ENCODE assay signal across 12 mouse cellular contexts in the genomic region with DNA sequence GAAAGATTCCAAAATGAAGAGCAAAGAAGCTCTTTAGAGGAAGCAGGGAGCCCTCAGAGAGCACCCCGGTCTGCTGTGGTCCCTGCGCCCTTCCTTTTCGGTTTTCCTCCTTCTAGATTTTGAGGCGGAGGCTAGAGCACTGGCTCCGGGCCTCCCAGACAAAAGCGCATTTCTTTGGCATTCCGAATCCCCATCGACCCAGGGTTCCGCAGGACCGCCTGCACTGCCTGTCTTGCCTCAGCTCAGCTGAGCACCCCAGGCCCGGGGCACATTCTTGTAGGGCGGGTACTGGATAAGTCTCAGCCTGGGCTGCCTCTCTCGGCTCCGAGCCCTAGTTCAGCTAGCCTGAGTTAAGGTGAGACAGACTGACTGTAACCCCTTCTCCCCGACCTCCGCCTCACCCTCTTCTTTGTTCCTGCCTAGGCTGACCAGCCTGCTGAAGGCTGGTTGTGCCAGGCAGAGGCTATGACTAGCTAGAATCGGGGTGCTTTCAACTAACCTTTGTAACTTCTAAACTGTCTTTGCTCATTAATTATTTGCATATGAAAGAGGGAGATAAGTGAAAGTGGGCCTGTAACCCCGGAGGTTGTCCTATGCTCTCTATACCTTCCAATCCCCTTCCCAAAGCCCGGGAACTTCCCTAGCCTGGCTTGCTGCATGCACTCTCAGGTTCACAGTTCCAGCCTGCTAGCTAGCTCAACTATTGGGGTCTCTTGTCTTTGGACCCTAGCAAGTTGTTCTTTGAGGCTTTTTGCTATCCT. TPM values are rescaled to one million over a fixed set of nuclear protein-coding genes. Genes with fewer than 3 reads are reported as not detected.
DNase-seq lines count a peak whose midpoint lies in the region; ATAC-seq and TF ChIP-seq lines count a peak whose summit lies in the region.
"Had no signal": no experiment of that assay in that cellular context is flagged by ENCODE, and none has a peak within 500 bp of the region (broad histone marks: within the 10 kb centered on the region; RNA-seq: fewer than 3 reads in every experiment).

No protein-coding gene starts in this region.

- ATAC-seq in embryonic facial prominence, embryonic 13.5 days (ENCODE audit: insufficient number of reproducible peaks, insufficient read depth, low FRiP score, low TSS enrichment, low read depth): no peak
- ATAC-seq in lung, embryonic 14.5 days (ENCODE audit: insufficient read depth): no peak
- ATAC-seq in intestine, embryonic 14.5 days (replicated peaks; ENCODE audit: low FRiP score, low TSS enrichment, low read depth): no peak
- no peak for ATAC-seq in stomach, embryonic 16.5 days (ENCODE audit: insufficient read depth, low FRiP score)
- ATAC-seq in lung, postnatal 0 days: no peak

- no peaks in the 10 kb centered on the region for H3K36me3 ChIP-seq in embryonic facial prominence, embryonic 13.5 days
- no peaks in the 10 kb centered on the region for H3K36me3 ChIP-seq in embryonic facial prominence, embryonic 10.5 days (replicated peaks)
- H3K36me3 ChIP-seq in lung, embryonic 14.5 days (ENCODE audit: insufficient read depth): no peaks in the 10 kb centered on the region
- H3K36me3 ChIP-seq in intestine, embryonic 14.5 days (ENCODE audit: control insufficient read depth, insufficient read depth, low read length): no peaks in the 10 kb centered on the region
- H3K36me3 ChIP-seq in stomach, embryonic 16.5 days (ENCODE audit: control insufficient read depth, insufficient read depth, low read length): no peaks in the 10 kb centered on the region
- no peaks in the 10 kb centered on the region for H3K36me3 ChIP-seq in lung, postnatal 0 days (ENCODE audit: insufficient read depth, low read length)
- H3K36me3 ChIP-seq: forebrain, embryonic 10.5 days; heart, embryonic 15.5 days had no signal

- H3K9ac ChIP-seq in embryonic facial prominence, embryonic 13.5 days: no peak overlapping the region
- peak overlapping the region; percentile 36; the same call in 1 of the 2 replicates for H3K9ac ChIP-seq in lung, embryonic 14.5 days
- H3K9ac ChIP-seq in intestine, embryonic 14.5 days (ENCODE audit: low read length): peak overlapping the region; percentile 75
- H3K9ac ChIP-seq in stomach, embryonic 16.5 days (ENCODE audit: low read length): peak overlapping the region; percentile 84
- H3K9ac ChIP-seq in lung, postnatal 0 days (replicated peaks; ENCODE audit: low read depth): no peak overlapping the region
- H3K9ac ChIP-seq: heart, embryonic 15.5 days had no signal

- peaks cover 99% of the 10 kb centered on the region for H3K27me3 ChIP-seq in embryonic facial prominence, embryonic 13.5 days
- peaks cover 100% of the 10 kb centered on the region for H3K27me3 ChIP-seq in embryonic facial prominence, embryonic 10.5 days (replicated peaks; ENCODE audit: low read depth, poor library complexity, severe bottlenecking)
- H3K27me3 ChIP-seq in lung, embryonic 14.5 days (ENCODE audit: insufficient read depth, low read length): peaks cover 97% of the 10 kb centered on the region
- peaks cover 86% of the 10 kb centered on the region for H3K27me3 ChIP-seq in intestine, embryonic 14.5 days (replicated peaks; ENCODE audit: control insufficient read depth, insufficient read depth, low read length)
- H3K27me3 ChIP-seq in stomach, embryonic 16.5 days (ENCODE audit: control insufficient read depth, insufficient read depth, low read length): peaks cover 53% of the 10 kb centered on the region
- peaks cover 95% of the 10 kb centered on the region for H3K27me3 ChIP-seq in lung, postnatal 0 days (replicated peaks; ENCODE audit: insufficient read depth, low read length)

- no peak for TF ChIP-seq EP300 in lung, postnatal 0 days (IDR thresholded peaks at IDR 0.05)

- peaks cover 5% of the 10 kb centered on the region for H3K4me1 ChIP-seq in embryonic facial prominence, embryonic 13.5 days
- peaks cover 4% of the 10 kb centered on the region for H3K4me1 ChIP-seq in embryonic facial prominence, embryonic 10.5 days
- no peaks in the 10 kb centered on the region for H3K4me1 ChIP-seq in lung, embryonic 14.5 days (ENCODE audit: insufficient read depth)
- H3K4me1 ChIP-seq in intestine, embryonic 14.5 days (replicated peaks; ENCODE audit: control insufficient read depth, insufficient read depth, low read length): peaks cover 31% of the 10 kb centered on the region
- peaks cover 22% of the 10 kb centered on the region; the same call in 1 of the 2 replicates for H3K4me1 ChIP-seq in stomach, embryonic 16.5 days (ENCODE audit: control insufficient read depth, insufficient read depth, low read length)
- H3K4me1 ChIP-seq in lung, postnatal 0 days (ENCODE audit: insufficient read depth, low read depth, low read length): no peaks in the 10 kb centered on the region

- DNase-seq in embryonic facial prominence, embryonic 10.5 days (ENCODE audit: low spot score): no peak
- no peak for DNase-seq in lung, embryonic 14.5 days
- DNase-seq in lung, postnatal 14 days: no peak
- DNase-seq in intestine, embryonic 14.5 days (ENCODE audit: low spot score): no peak
- DNase-seq in lung, postnatal 0 days (ENCODE audit: low spot score): no peak
- DNase-seq in frontal cortex, postnatal 36 days (ENCODE audit: low spot score in 2 of 2): no peak
- DNase-seq: cerebellum, postnatal 10 days had no signal

- H3K4me2 ChIP-seq in embryonic facial prominence, embryonic 13.5 days: no peak overlapping the region
- H3K4me2 ChIP-seq in lung, embryonic 14.5 days: peak overlapping the region; percentile 62
- H3K4me2 ChIP-seq in intestine, embryonic 14.5 days (ENCODE audit: low read length): peak overlapping the region; percentile 51
- peak overlapping the region; percentile 69 for H3K4me2 ChIP-seq in stomach, embryonic 16.5 days (ENCODE audit: low read depth, low read length)
- H3K4me2 ChIP-seq in lung, postnatal 0 days (replicated peaks; ENCODE audit: low read depth, low read length): no peak overlapping the region

- peak overlapping the region; percentile 14; the same call in 1 of the 2 replicates for H3K4me3 ChIP-seq in embryonic facial prominence, embryonic 13.5 days
- no peak overlapping the region for H3K4me3 ChIP-seq in embryonic facial prominence, embryonic 10.5 days
- H3K4me3 ChIP-seq in lung, embryonic 14.5 days (ENCODE audit: low read depth, low read length): peak overlapping the region; percentile 32
- H3K4me3 ChIP-seq in intestine, embryonic 14.5 days (ENCODE audit: low read depth, low read length): peak overlapping the region; percentile 47
- H3K4me3 ChIP-seq in stomach, embryonic 16.5 days (replicated peaks; ENCODE audit: low read length): peak overlapping the region; percentile 62
- no peak overlapping the region for H3K4me3 ChIP-seq in lung, postnatal 0 days (ENCODE audit: low read depth, low read length)
- H3K4me3 ChIP-seq: forebrain, embryonic 10.5 days had no signal

- H3K9me3 ChIP-seq in embryonic facial prominence, embryonic 13.5 days: no peaks in the 10 kb centered on the region
- no peaks in the 10 kb centered on the region for H3K9me3 ChIP-seq in embryonic facial prominence, embryonic 10.5 days
- no peaks in the 10 kb centered on the region for H3K9me3 ChIP-seq in lung, embryonic 14.5 days (ENCODE audit: low read depth, low read length)
- no peaks in the 10 kb centered on the region for H3K9me3 ChIP-seq in intestine, embryonic 14.5 days (ENCODE audit: control insufficient read depth, low read length)
- H3K9me3 ChIP-seq in stomach, embryonic 16.5 days (replicated peaks; ENCODE audit: control insufficient read depth, low read length): no peaks in the 10 kb centered on the region
- H3K9me3 ChIP-seq in lung, postnatal 0 days (ENCODE audit: low read length): no peaks in the 10 kb centered on the region
- H3K9me3 ChIP-seq: forebrain, embryonic 10.5 days; heart, embryonic 15.5 days had no signal

- no peak overlapping the region for H3K27ac ChIP-seq in embryonic facial prominence, embryonic 13.5 days
- no peak overlapping the region for H3K27ac ChIP-seq in embryonic facial prominence, embryonic 10.5 days (replicated peaks)
- no peak overlapping the region for H3K27ac ChIP-seq in lung, embryonic 14.5 days (ENCODE audit: low read depth)
- peak overlapping the region; percentile 89 for H3K27ac ChIP-seq in intestine, embryonic 14.5 days (ENCODE audit: low read depth)
- peak overlapping the region; percentile 98 for H3K27ac ChIP-seq in stomach, embryonic 16.5 days (ENCODE audit: low read length)
- no peak overlapping the region for H3K27ac ChIP-seq in lung, postnatal 0 days (ENCODE audit: low read length)
- H3K27ac ChIP-seq: forebrain, embryonic 10.5 days; heart, embryonic 15.5 days had no signal

- no peak for TF ChIP-seq CTCF in lung, embryonic 14.5 days (IDR thresholded peaks at IDR 0.05; ENCODE audit: low read depth)
- no peak for TF ChIP-seq CTCF in lung, postnatal 0 days (IDR thresholded peaks at IDR 0.05)

- 1% methylated on average over 19 of the region's 19 CpGs for WGBS in embryonic facial prominence, embryonic 13.5 days
- WGBS in embryonic facial prominence, embryonic 10.5 days: under 1% methylated on average over 19 of the region's 19 CpGs
- 17% methylated on average over 19 of the region's 19 CpGs for WGBS in lung, embryonic 14.5 days
- WGBS in intestine, embryonic 14.5 days: 13% methylated on average over 19 of the region's 19 CpGs
- 15% methylated on average over 19 of the region's 19 CpGs for WGBS in stomach, embryonic 16.5 days
- WGBS in lung, postnatal 0 days: 14% methylated on average over 19 of the region's 19 CpGs

RNA-seq across cellular contexts. Expression of a gene that starts 3.1 kb away (rescaled TPM):
- 0.73 and 1.7 TPM in 2 replicates for polyA plus RNA-seq in embryonic facial prominence, embryonic 13.5 days (2015; fragmentation: Nextera tagmentation; extraction: Ambion mirVana)
- 0.11 and 0.16 TPM in 2 replicates for polyA plus RNA-seq in embryonic facial prominence, embryonic 10.5 days (2016; fragmentation: Nextera tagmentation; extraction: Ambion mirVana)
- polyA plus RNA-seq in lung, embryonic 14.5 days (2014; fragmentation: Nextera tagmentation; extraction: Ambion mirVana): 1.5 and 2.1 TPM in 2 replicates
- polyA plus RNA-seq in intestine, embryonic 14.5 days (2014; fragmentation: Nextera tagmentation; extraction: Ambion mirVana): 14.6 and 15.6 TPM in 2 replicates
- polyA plus RNA-seq in stomach, embryonic 16.5 days (2015; fragmentation: Nextera tagmentation; extraction: Ambion mirVana): 19.0 and 20.0 TPM in 2 replicates
- polyA plus RNA-seq in lung, postnatal 0 days (2015; fragmentation: Nextera tagmentation; extraction: Ambion mirVana): 0.21 and 0.23 TPM in 2 replicates
- polyA plus RNA-seq: forebrain, embryonic 10.5 days had no signal

RNA-seq across cellular contexts. Expression of a gene that starts 17.5 kb away (rescaled TPM):
- not detected in 2 replicates for polyA plus RNA-seq in embryonic facial prominence, embryonic 13.5 days (2015; fragmentation: Nextera tagmentation; extraction: Ambion mirVana)
- polyA plus RNA-seq in embryonic facial prominence, embryonic 10.5 days (2016; fragmentation: Nextera tagmentation; extraction: Ambion mirVana): not detected in 2 replicates
- not detected in 2 replicates for polyA plus RNA-seq in lung, embryonic 14.5 days (2014; fragmentation: Nextera tagmentation; extraction: Ambion mirVana)
- polyA plus RNA-seq in intestine, embryonic 14.5 days (2014; fragmentation: Nextera tagmentation; extraction: Ambion mirVana): 6.1 and 9.6 TPM in 2 replicates
- polyA plus RNA-seq in stomach, embryonic 16.5 days (2015; fragmentation: Nextera tagmentation; extraction: Ambion mirVana): 3.3 and 3.8 TPM in 2 replicates
- polyA plus RNA-seq in lung, postnatal 0 days (2015; fragmentation: Nextera tagmentation; extraction: Ambion mirVana): not detected in 2 replicates
- polyA plus RNA-seq: forebrain, embryonic 10.5 days; spleen, adult 2 months had no signal

RNA-seq across cellular contexts. Expression of a gene that starts 25.2 kb away (rescaled TPM):
- not detected in 2 replicates for polyA plus RNA-seq in embryonic facial prominence, embryonic 13.5 days (2015; fragmentation: Nextera tagmentation; extraction: Ambion mirVana)
- polyA plus RNA-seq in embryonic facial prominence, embryonic 10.5 days (2016; fragmentation: Nextera tagmentation; extraction: Ambion mirVana): not detected in 2 replicates
- polyA plus RNA-seq in lung, embryonic 14.5 days (2014; fragmentation: Nextera tagmentation; extraction: Ambion mirVana): not detected in 2 replicates
- 9.5 and 11.9 TPM in 2 replicates for polyA plus RNA-seq in intestine, embryonic 14.5 days (2014; fragmentation: Nextera tagmentation; extraction: Ambion mirVana)
- polyA plus RNA-seq in stomach, embryonic 16.5 days (2015; fragmentation: Nextera tagmentation; extraction: Ambion mirVana): 2.0 and 2.5 TPM in 2 replicates
- not detected in 2 replicates for polyA plus RNA-seq in lung, postnatal 0 days (2015; fragmentation: Nextera tagmentation; extraction: Ambion mirVana)
- polyA plus RNA-seq: forebrain, embryonic 10.5 days; heart, embryonic 15.5 days; spleen, adult 2 months had no signal

RNA-seq across cellular contexts. Expression of a gene that starts 39.3 kb away (rescaled TPM):
- polyA plus RNA-seq in embryonic facial prominence, embryonic 13.5 days (2015; fragmentation: Nextera tagmentation; extraction: Ambion mirVana): not detected in 2 replicates
- not detected in 2 replicates for polyA plus RNA-seq in embryonic facial prominence, embryonic 10.5 days (2016; fragmentation: Nextera tagmentation; extraction: Ambion mirVana)
- polyA plus RNA-seq in lung, embryonic 14.5 days (2014; fragmentation: Nextera tagmentation; extraction: Ambion mirVana): not detected in 2 replicates
- 1.7 and 1.9 TPM in 2 replicates for polyA plus RNA-seq in intestine, embryonic 14.5 days (2014; fragmentation: Nextera tagmentation; extraction: Ambion mirVana)
- not detected in 2 replicates for polyA plus RNA-seq in stomach, embryonic 16.5 days (2015; fragmentation: Nextera tagmentation; extraction: Ambion mirVana)
- polyA plus RNA-seq in lung, postnatal 0 days (2015; fragmentation: Nextera tagmentation; extraction: Ambion mirVana): not detected in 2 replicates
- polyA plus RNA-seq: forebrain, embryonic 10.5 days; heart, embryonic 15.5 days; spleen, adult 2 months had no signal

RNA-seq across cellular contexts. Expression of a gene that starts 48.3 kb away (rescaled TPM):
- polyA plus RNA-seq in embryonic facial prominence, embryonic 13.5 days (2015; fragmentation: Nextera tagmentation; extraction: Ambion mirVana): 1.1 and 1.8 TPM in 2 replicates
- 0.07 and 0.18 TPM in 2 replicates for polyA plus RNA-seq in embryonic facial prominence, embryonic 10.5 days (2016; fragmentation: Nextera tagmentation; extraction: Ambion mirVana)
- 0.62 and 0.74 TPM in 2 replicates for polyA plus RNA-seq in lung, embryonic 14.5 days (2014; fragmentation: Nextera tagmentation; extraction: Ambion mirVana)
- 12.2 and 14.1 TPM in 2 replicates for polyA plus RNA-seq in intestine, embryonic 14.5 days (2014; fragmentation: Nextera tagmentation; extraction: Ambion mirVana)
- polyA plus RNA-seq in stomach, embryonic 16.5 days (2015; fragmentation: Nextera tagmentation; extraction: Ambion mirVana): 17.5 and 19.4 TPM in 2 replicates
- 0.23 TPM in 1 of 2 replicates, not detected in the other for polyA plus RNA-seq in lung, postnatal 0 days (2015; fragmentation: Nextera tagmentation; extraction: Ambion mirVana)
- polyA plus RNA-seq: forebrain, embryonic 10.5 days had no signal

Comparison
In these comparisons a context has a peak if more than half of its experiments do, and no peak if none do; other contexts are left out.
1. H3K4me2 ChIP-seq: peak in lung, embryonic 14.5 days (single experiment), intestine, embryonic 14.5 days (single experiment) and stomach, embryonic 16.5 days (single experiment); none in embryonic facial prominence, embryonic 13.5 days (single experiment) and lung, postnatal 0 days (single experiment).
2. H3K4me3 ChIP-seq: peak in embryonic facial prominence, embryonic 13.5 days (single experiment), lung, embryonic 14.5 days (single experiment), intestine, embryonic 14.5 days (single experiment) and stomach, embryonic 16.5 days (single experiment); none in embryonic facial prominence, embryonic 10.5 days (single experiment) and lung, postnatal 0 days (single experiment).
3. H3K9ac ChIP-seq: peak in lung, embryonic 14.5 days (single experiment), intestine, embryonic 14.5 days (single experiment) and stomach, embryonic 16.5 days (single experiment); none in embryonic facial prominence, embryonic 13.5 days (single experiment) and lung, postnatal 0 days (single experiment).
4. H3K27ac ChIP-seq: peak in intestine, embryonic 14.5 days (single experiment) and stomach, embryonic 16.5 days (single experiment); none in embryonic facial prominence, embryonic 13.5 days (single experiment), embryonic facial prominence, embryonic 10.5 days (single experiment), lung, embryonic 14.5 days (single experiment) and lung, postnatal 0 days (single experiment).